Mouse (Mus musculus) testis, adult 10 weeks (tissue): ENCODE data around the gene Kcng1. TPM values are rescaled to one million over a fixed set of nuclear protein-coding genes. Genes with fewer than 3 reads are reported as not detected.

Experiments used
- polyA plus RNA-seq: library from polyadenylated mRNA; stranded (reverse); fragments of 350-450 nt; fragmentation: Illumina TruSeq; extraction: RNeasy Lipid Tissue Mini Kit (QIAGEN cat#74804); gene quantifications from one replicate; pipeline ENCODE4 v1.2.3, GENCODE M21; 2014; ENCODE audit warnings: low read depth, low replicate concordance

Gene Kcng1
- 1.7 TPM for polyA plus RNA-seq

GRCm38 (mm10) chr2:168281582-168281981 lies at the start of gene Kcng1:
Kcng1 (minus strand) TSS chr2:168281736.

GRCm38 (mm10) chr2:168230026-168230728 lies 51.4 kb downstream of the Kcng1 start, which contains the start of the genes Gm20716, Dpm1 and Mocs3:
Gm20716 (minus strand) TSS chr2:168230364.
Dpm1 (minus strand) TSS chr2:168230591.
Mocs3 (plus strand) TSS chr2:168230622.

Other genes with a start within 250 kb of the Kcng1 start
- 3.6 TPM for gene Pard6b, start 200.7 kb downstream of the Kcng1 start, polyA plus RNA-seq
- 13.6 TPM for gene Adnp, start 74.6 kb downstream of the Kcng1 start, polyA plus RNA-seq
- 142 TPM for gene Gm20716, start 51.4 kb downstream of the Kcng1 start, polyA plus RNA-seq
- gene Dpm1, start 51.1 kb downstream of the Kcng1 start, polyA plus RNA-seq = 255 TPM
- gene Mocs3, start 51.1 kb downstream of the Kcng1 start, polyA plus RNA-seq = 7.4 TPM